Mouse (Mus musculus) liver, postnatal 0 days (tissue): ENCODE data around the gene Slc29a1. TPM values are rescaled to one million over a fixed set of nuclear protein-coding genes. Genes with fewer than 3 reads are reported as not detected.

ENCODE experiments used
- ATAC-seq: fragments of 200-750 bp; cut with Nextera tagmentation; 2 replicates; pipeline ENCODE4 v1.8.0; 2017; ENCODE audit warnings: mild to moderate bottlenecking, moderate library complexity
- DNase-seq: peaks from one replicate; pipeline ENCODE4 v3.0.0-alpha.2; 2016
- H3K27ac ChIP-seq: fragments of 300-500 bp; sonication (generic); 2 replicates; pipeline ENCODE4 v1.5.1; 2014; ENCODE audit warnings: antibody characterized with exemption, moderate library complexity, mild to moderate bottlenecking, low read depth
- H3K27me3 ChIP-seq: fragments of 300-500 bp; sonication (generic); 2 replicates; pipeline ENCODE4 v1.6.1; 2014; ENCODE audit warnings: low read length, control low read depth, mixed read lengths; ENCODE audit not compliant: insufficient read depth
- H3K36me3 ChIP-seq: fragments of 300-500 bp; sonication (generic); replicated peaks from 2 replicates; pipeline ENCODE4 v1.6.1; 2014; ENCODE audit warnings: mild to moderate bottlenecking, control low read depth, low read length, moderate library complexity, mixed read lengths; ENCODE audit not compliant: insufficient read depth
- H3K4me1 ChIP-seq: fragments of 300-500 bp; sonication (generic); 2 replicates; pipeline ENCODE4 v1.6.1; 2014; ENCODE audit warnings: antibody characterized with exemption, mild to moderate bottlenecking, control low read depth; ENCODE audit not compliant: insufficient read depth
- H3K4me2 ChIP-seq: fragments of 300-500 bp; sonication (generic); 2 replicates; pipeline ENCODE4 v1.6.1; 2014; ENCODE audit warnings: low read depth, mild to moderate bottlenecking, low read length, moderate library complexity, mixed read lengths
- H3K4me3 ChIP-seq: fragments of 300-500 bp; sonication (generic); 2 replicates; pipeline ENCODE4 v1.5.1; 2014; ENCODE audit warnings: low read depth, low read length
- H3K9ac ChIP-seq: fragments of 300-500 bp; sonication (generic); replicated peaks from 2 replicates; pipeline ENCODE4 v1.6.1; 2014; ENCODE audit warnings: mild to moderate bottlenecking, moderate library complexity
- H3K9me3 ChIP-seq: fragments of 300-500 bp; sonication (generic); 2 replicates; pipeline ENCODE4 v1.6.1; 2016; ENCODE audit warnings: mild to moderate bottlenecking, control low read depth, low read length, mixed read lengths
- CTCF ChIP-seq: sonication (generic); IDR thresholded peaks from 2 replicates; pipeline ENCODE4 v1.5.1; 2016; ENCODE audit warnings: antibody characterized with exemption, low read depth
- EP300 ChIP-seq: IDR thresholded peaks from 2 replicates; pipeline ENCODE4 v1.6.1; 2016; ENCODE audit warnings: antibody characterized with exemption, low read depth, mild to moderate bottlenecking
- WGBS: fragments of 180-500 bp; shearing (Covaris S2); extraction: QIAGEN DNeasy Blood & Tissue Kit; methylation state at CpG from one replicate; pipeline ENCODE4 v1.1.7; 2014; ENCODE audit not compliant: insufficient replicate concordance; 5-methylcytosine and 5-hydroxymethylcytosine counted together
- polyA plus RNA-seq: library from polyadenylated mRNA; unstranded; fragments of >200 nt; fragmentation: Nextera tagmentation; extraction: Ambion mirVana; gene quantifications from 2 replicates; pipeline ENCODE4 v1.2.1, GENCODE M21; 2015

Slc29a1 gene
- polyA plus RNA-seq, 1 experiment from 2014 or later: 91.6 TPM

- peak; percentile 65 for DNase-seq
These were observed 13.0 kb downstream of the Slc29a1 start for GRCm38 (mm10) chr17:45586449-45586837.

GRCm38 (mm10) chr17:45585725-45586448, 13.5 kb downstream of the Slc29a1 start:
- 77% methylated on average over 23 of the region's 23 CpGs for WGBS
- H3K9me3 ChIP-seq: no peaks in the 10 kb centered on the region
- H3K4me2 ChIP-seq: no peak overlapping the region
- TF ChIP-seq CTCF (no peak), EP300 (no peak)
- no peak for DNase-seq
- peaks cover 55% of the 10 kb centered on the region for H3K4me1 ChIP-seq
- peaks cover 53% of the 10 kb centered on the region for H3K36me3 ChIP-seq
- no peaks in the 10 kb centered on the region for H3K27me3 ChIP-seq
- H3K27ac ChIP-seq: peak overlapping the region; percentile 74
- no peak for ATAC-seq
- no peak overlapping the region for H3K4me3 ChIP-seq
- H3K9ac ChIP-seq: no peak overlapping the region

More at GRCm38 (mm10) chr17:45586449-45586837, 13.0 kb downstream of the Slc29a1 start:
- TF ChIP-seq CTCF: peak; percentile 77
- no peak for TF ChIP-seq EP300
- Histone ChIP-seq H3K27me3 (no peaks in the 10 kb centered on the region), H3K9me3 (no peaks in the 10 kb centered on the region), H3K27ac (peak overlapping the region; percentile 74; the same call in 1 of the 2 replicates), H3K36me3 (peaks cover 57% of the 10 kb centered on the region), H3K4me2 (no peak overlapping the region), H3K4me1 (peaks cover 52% of the 10 kb centered on the region), H3K4me3 (no peak overlapping the region), H3K9ac (no peak overlapping the region)
- 91% methylated on average over 3 of the region's 3 CpGs for WGBS
- ATAC-seq: no peak

GRCm38 (mm10) chr17:45584939-45585678, 14.3 kb downstream of the Slc29a1 start:
- Histone ChIP-seq H3K36me3 (peaks cover 45% of the 10 kb centered on the region), H3K9me3 (no peaks in the 10 kb centered on the region), H3K27me3 (no peaks in the 10 kb centered on the region), H3K27ac (peak overlapping the region; percentile 74), H3K4me3 (no peak overlapping the region), H3K4me1 (peaks cover 50% of the 10 kb centered on the region), H3K9ac (no peak overlapping the region), H3K4me2 (peak overlapping the region; percentile 18; the same call in 1 of the 2 replicates)
- TF ChIP-seq CTCF: peak; percentile 94
- no peak for TF ChIP-seq EP300
- peak; percentile 80 for DNase-seq
- ATAC-seq: peak; percentile 46
- WGBS: 35% methylated on average over 14 of the region's 14 CpGs

- peak; percentile 26 for ATAC-seq
- DNase-seq: peak; percentile 68
- H3K36me3 ChIP-seq: peaks cover 37% of the 10 kb centered on the region
- no peak overlapping the region for H3K4me3 ChIP-seq
- H3K9ac ChIP-seq: 0 out of 2 replicates have a peak overlapping the region, but pooled peaks have one; percentile 31
- no peaks in the 10 kb centered on the region for H3K9me3 ChIP-seq
- H3K4me2 ChIP-seq: peak overlapping the region; percentile 18; the same call in 1 of the 2 replicates
- H3K27ac ChIP-seq: peak overlapping the region; percentile 74
- 44% methylated on average over 11 of the region's 12 CpGs for WGBS
- TF ChIP-seq CTCF (no peak), EP300 (no peak)
- peaks cover 45% of the 10 kb centered on the region for H3K4me1 ChIP-seq
- H3K27me3 ChIP-seq: no peaks in the 10 kb centered on the region
These were observed 15.1 kb downstream of the Slc29a1 start for GRCm38 (mm10) chr17:45584096-45584896.

GRCm38 (mm10) chr17:45582715-45583355, 16.6 kb downstream of the Slc29a1 start:
- peak overlapping the region; percentile 36 for H3K4me2 ChIP-seq
- no peaks in the 10 kb centered on the region for H3K27me3 ChIP-seq
- H3K27ac ChIP-seq: peak overlapping the region; percentile 74
- DNase-seq (no peak), ATAC-seq (no peak)
- WGBS: 40% methylated on average over 6 of the region's 6 CpGs
- TF ChIP-seq EP300 (no peak), CTCF (peak; percentile 90)
- H3K4me3 ChIP-seq: no peak overlapping the region
- H3K36me3 ChIP-seq: peaks cover 23% of the 10 kb centered on the region
- no peaks in the 10 kb centered on the region for H3K9me3 ChIP-seq
- no peak overlapping the region for H3K9ac ChIP-seq
- peaks cover 45% of the 10 kb centered on the region for H3K4me1 ChIP-seq
